Mouse (Mus musculus) WW6 (cell line): ENCODE data around the gene Ppp2r5b.

Experiments used
- DNase-seq: peaks from one replicate; pipeline ENCODE4 v3.0.0-alpha.2; 2013; ENCODE audit warnings: low read depth, low spot score

Gene Ppp2r5b

GRCm38 (mm10) chr19:6268670-6269132, 33.0 kb upstream of the Ppp2r5b start:
- DNase-seq: no peak

DNA sequence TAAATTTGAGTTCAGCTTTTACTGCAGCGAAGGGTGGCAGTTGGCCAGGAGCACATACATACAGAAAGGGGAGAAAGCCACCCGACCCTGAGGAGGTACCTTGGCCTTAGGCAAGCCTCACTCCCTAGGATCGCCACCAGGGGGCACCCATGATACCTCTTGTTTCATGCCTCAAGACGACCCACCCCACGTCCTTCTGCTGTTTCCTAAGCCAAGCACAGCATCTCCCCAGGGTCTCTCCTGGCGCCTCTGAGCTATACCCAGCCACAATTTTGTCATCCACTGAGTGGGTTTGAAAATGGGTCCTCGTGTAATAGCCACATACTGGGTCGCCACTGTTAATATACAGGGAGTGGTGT, 32.5 kb upstream of the Ppp2r5b start:
- DNase-seq: peak; percentile 80

GRCm38 (mm10) chr19:6267306-6268169, 31.9 kb upstream of the Ppp2r5b start:
- DNase-seq: no peak

GRCm38 (mm10) chr19:6265727-6266182, 30.1 kb upstream of the Ppp2r5b start:
- DNase-seq: no peak

- DNase-seq: no peak
Observed at GRCm38 (mm10) chr19:6264945-6265344, 29.3 kb upstream of the Ppp2r5b start.

GRCm38 (mm10) chr19:6264200-6264599, 28.5 kb upstream of the Ppp2r5b start:
- no peak for DNase-seq

DNA sequence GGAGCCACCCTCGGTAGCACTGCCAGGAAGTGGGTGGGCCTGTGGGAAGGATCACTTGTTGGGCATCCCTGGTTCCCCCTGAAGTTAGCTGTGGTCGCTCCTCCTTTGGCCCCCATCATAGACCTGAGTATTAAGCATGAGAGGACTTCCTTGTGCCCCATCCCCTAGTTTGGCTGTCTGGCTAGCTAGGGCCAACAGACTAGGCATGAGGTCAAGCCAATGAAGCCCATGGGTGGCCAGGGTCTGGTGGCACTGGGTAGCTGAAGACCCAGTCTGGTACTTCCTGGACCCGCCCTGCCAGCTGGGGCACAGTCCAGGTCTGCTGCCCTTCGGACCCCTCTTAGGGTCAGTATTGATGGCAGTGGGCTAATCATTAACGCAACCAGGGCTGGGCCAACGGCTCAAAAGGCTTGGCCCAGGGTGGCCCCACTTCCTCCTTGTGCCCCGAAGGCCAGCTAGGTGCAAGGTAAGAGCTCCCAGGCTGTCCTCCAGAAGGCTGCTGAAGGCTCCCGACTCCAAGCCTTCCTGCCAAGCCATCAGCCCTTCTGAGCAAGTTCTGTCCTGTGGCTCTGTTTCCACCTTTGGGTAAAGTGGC, 27.3 kb upstream of the Ppp2r5b start:
- no peak for DNase-seq

GRCm38 (mm10) chr19:6262222-6262621, 26.6 kb upstream of the Ppp2r5b start:
- peak; percentile 61 for DNase-seq

DNA sequence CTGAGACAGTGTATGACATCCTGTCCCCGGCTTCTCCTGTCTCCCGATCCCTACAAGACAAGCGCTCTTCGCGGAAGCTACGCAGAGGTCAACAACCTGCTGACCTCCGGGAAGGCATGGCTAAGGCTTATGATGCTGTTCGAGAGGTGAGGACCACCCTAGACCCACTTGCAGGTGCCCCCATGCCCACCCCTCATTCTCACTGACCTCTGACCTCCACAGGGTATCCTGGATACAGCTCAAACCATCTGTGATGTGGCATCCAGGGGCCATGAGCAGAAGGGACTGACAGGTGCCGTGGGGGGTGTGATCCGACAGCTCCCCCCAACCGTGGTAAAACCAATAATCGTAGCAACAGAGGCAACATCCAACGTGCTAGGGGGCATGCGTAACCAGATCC, 25.7 kb upstream of the Ppp2r5b start:
- DNase-seq: no peak

GRCm38 (mm10) chr19:6260946-6261345, 25.3 kb upstream of the Ppp2r5b start:
- no peak for DNase-seq

GRCm38 (mm10) chr19:6260428-6260827, 24.8 kb upstream of the Ppp2r5b start:
- no peak for DNase-seq

DNA sequence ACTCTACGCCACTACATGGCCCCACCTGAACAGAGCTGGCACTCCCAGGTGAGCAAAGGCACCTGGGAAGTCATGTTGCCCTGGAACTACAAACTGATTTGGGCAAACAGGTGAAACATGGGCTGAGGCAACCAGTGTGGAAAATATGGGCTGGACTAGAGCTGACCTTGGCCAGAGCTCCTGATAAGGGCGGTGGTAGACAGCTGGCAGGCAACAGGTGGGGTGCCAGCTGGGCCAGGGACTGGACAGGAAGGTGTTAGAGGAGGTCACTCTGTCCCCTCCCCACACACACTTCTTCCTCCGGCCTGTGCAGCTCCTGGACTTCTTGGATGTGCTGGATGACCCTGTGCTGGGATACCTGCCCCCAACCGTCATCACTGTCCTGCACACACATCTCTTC, 17.3 kb upstream of the Ppp2r5b start:
- no peak for DNase-seq

DNA sequence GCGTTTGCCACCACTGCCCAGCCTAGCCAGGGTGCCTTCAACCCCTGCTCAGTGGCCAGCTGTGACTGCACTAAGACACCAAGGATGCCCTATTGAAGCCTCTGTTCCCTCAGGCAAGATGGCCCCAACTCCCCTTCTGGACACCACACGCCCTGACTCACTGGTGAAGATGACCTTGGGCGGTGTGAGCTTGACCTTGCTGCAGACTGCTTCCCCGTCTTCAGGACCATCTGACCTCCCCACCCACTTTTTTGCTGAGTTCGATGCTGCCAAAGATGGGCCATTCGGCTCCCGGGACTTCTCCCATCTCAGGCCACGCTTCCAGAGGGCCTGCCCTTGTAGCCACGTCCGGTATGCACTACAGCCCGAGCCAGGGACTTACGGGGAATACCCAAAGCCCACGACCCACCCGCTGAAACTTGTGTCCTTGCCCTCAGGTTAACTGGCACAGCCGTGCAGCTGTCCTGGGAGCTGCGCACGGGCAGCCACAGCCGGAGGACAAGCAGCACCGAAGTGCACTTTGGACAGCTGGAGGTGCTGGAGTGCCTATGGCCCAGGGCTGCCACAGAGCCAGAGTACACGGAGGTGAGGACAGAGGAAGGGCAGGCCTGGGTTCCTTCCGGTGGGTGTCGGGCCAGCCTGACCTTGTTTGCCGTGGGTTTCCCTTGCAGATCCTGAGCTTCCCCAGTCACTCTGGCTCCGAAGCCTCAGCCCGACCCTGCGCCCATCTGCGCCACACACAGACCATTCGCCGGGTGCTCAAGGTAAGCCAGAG, 12.0 kb upstream of the Ppp2r5b start:
- DNase-seq: no peak

- DNase-seq: no peak
Observed at GRCm38 (mm10) chr19:6245806-6246205, 10.1 kb upstream of the Ppp2r5b start.

- DNase-seq: no peak
Observed at GRCm38 (mm10) chr19:6243226-6243625, 7.6 kb upstream of the Ppp2r5b start.

DNA sequence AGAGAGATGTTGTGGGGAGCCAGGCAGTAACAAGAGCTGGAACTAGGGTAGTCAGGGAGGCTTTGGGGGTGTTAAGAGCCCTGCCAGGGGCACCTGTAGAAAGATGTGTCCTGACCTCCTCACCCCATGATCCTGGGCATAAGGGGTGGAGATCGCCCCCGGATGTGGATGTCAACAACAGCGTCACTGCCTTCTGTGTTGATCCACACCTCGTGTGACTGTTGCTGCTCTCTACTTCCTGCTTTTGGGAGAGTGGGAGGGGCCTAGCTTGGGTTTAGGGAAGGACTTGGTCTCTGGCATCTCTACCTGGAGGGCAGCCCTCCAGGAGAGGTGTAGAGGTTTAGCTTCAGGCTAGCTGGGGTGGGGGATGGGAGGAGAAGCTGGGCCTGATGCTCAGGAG, 6.6 kb upstream of the Ppp2r5b start:
- DNase-seq: peak; percentile 60

GRCm38 (mm10) chr19:6241274-6242107, 5.8 kb upstream of the Ppp2r5b start, which contains the start of gene Atg2a:
Gene Atg2a, plus strand, starts transcription at chr19:6241668.
- DNase-seq: peak; percentile 96

GRCm38 (mm10) chr19:6240725-6241124, 5.1 kb upstream of the Ppp2r5b start:
- DNase-seq: no peak

- no peak for DNase-seq
Observed at GRCm38 (mm10) chr19:6240136-6240535, 4.5 kb upstream of the Ppp2r5b start.

GRCm38 (mm10) chr19:6238740-6239139, 3.1 kb upstream of the Ppp2r5b start:
- no peak for DNase-seq

DNA sequence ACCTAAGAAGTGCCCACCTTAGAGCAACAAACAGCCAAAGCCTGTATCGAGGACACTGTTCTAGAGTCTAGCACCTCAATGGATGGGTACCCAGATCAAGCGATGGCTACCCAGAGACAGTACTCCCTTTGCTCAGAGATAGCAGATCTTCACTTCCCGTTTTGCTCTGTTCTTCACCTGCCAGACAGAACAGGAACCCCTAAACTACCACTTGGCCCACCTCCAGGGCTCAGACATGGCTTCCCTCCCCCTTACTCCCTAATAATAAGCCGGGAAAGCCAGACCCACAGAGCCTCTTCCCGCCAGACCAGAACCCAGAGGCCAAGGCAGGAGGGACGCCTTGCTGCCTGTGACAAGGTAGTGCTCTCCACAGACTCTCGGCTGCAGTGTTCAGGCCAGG, 1.2 kb upstream of the Ppp2r5b start:
- no peak for DNase-seq
